Mouse (Mus musculus) kidney, postnatal 0 days (tissue): ENCODE data around the gene Olfr520. TPM values are rescaled to one million over a fixed set of nuclear protein-coding genes. Genes with fewer than 3 reads are reported as not detected.

Source experiments
- ATAC-seq: fragments of 200-750 bp; cut with Nextera tagmentation; replicated peaks from 2 replicates; pipeline ENCODE4 v1.8.0; 2017; ENCODE audit warnings: low read depth, moderate number of reproducible peaks, moderate TSS enrichment, moderate library complexity; ENCODE audit not compliant: low FRiP score
- DNase-seq: peaks from one replicate; pipeline ENCODE4 v3.0.0-alpha.2; 2016; ENCODE audit warnings: low spot score
- H3K27ac ChIP-seq: fragments of 300-500 bp; sonication (generic); 2 replicates; pipeline ENCODE4 v1.5.1; 2014; ENCODE audit warnings: mild to moderate bottlenecking
- H3K27me3 ChIP-seq: fragments of 300-500 bp; sonication (generic); 2 replicates; pipeline ENCODE4 v1.6.1; 2014; ENCODE audit warnings: low read length, mixed read lengths; ENCODE audit not compliant: insufficient read depth
- H3K36me3 ChIP-seq: fragments of 300-500 bp; sonication (generic); 2 replicates; pipeline ENCODE4 v1.6.1; 2014; ENCODE audit warnings: low read length, mixed read lengths; ENCODE audit not compliant: insufficient read depth
- H3K4me1 ChIP-seq: fragments of 300-500 bp; sonication (generic); replicated peaks from 2 replicates; pipeline ENCODE4 v1.6.1; 2014; ENCODE audit warnings: antibody characterized with exemption, low read length, mixed read lengths; ENCODE audit not compliant: insufficient read depth
- H3K4me2 ChIP-seq: fragments of 300-500 bp; sonication (generic); 2 replicates; pipeline ENCODE4 v1.6.1; 2014; ENCODE audit warnings: mild to moderate bottlenecking, low read length, moderate library complexity, mixed read lengths
- H3K4me3 ChIP-seq: fragments of 300-500 bp; sonication (generic); replicated peaks from 2 replicates; pipeline ENCODE4 v1.5.1; 2014; ENCODE audit warnings: low read depth, low read length
- H3K9ac ChIP-seq: fragments of 300-500 bp; sonication (generic); 2 replicates; pipeline ENCODE4 v1.6.1; 2014; ENCODE audit warnings: low read depth, low read length
- H3K9me3 ChIP-seq: fragments of 300-500 bp; sonication (generic); replicated peaks from 2 replicates; pipeline ENCODE4 v1.6.1; 2016; ENCODE audit warnings: low read length, inconsistent platforms, mixed read lengths
- CTCF ChIP-seq: IDR thresholded peaks from 2 replicates; pipeline ENCODE4 v1.5.1; 2016; ENCODE audit warnings: antibody characterized with exemption, low read depth, mild to moderate bottlenecking, moderate library complexity
- WGBS: fragments of 180-500 bp; shearing (Covaris S2); extraction: QIAGEN DNeasy Blood & Tissue Kit; methylation state at CpG from one replicate; pipeline ENCODE4 v1.1.7; 2014; 5-methylcytosine and 5-hydroxymethylcytosine counted together
- polyA plus RNA-seq: library from polyadenylated mRNA; unstranded; fragments of >200 nt; fragmentation: Nextera tagmentation; extraction: Ambion mirVana; gene quantifications from 2 replicates; pipeline ENCODE4 v1.2.1, GENCODE M21; 2015

Olfr520 gene
- polyA plus RNA-seq, 1 experiment from 2014 or later = not detected

DNA sequence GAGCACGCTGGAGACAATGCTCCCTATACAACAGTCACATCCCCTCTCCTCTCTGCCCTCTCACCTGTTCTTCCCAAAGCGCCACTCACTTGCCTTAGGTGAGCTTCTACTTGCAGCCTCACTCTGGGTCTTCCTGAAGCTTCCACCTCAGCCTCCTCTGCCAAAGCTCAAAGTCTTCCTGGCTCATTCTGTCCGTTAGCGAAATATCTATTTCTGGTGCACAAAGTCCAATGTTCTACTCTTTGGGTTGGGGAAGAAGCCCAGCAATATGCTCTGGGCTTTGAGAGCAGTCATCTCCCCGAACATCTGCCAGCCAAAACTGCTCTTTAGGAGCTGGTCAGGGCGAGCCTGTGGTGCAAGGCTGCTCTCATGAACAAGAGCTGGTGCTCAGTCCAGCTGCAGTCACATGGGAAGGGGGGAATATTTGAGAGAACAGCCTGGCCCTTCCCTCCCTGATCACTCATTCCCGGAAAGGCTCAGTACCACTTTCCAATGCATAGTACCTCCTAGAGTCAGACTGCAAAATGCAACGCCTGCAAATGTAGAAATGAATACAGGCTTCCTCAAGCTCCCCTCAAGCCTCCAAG lies 34.5 kb upstream of the Olfr520 start:
- H3K27ac ChIP-seq = no peak overlapping the region
- no peak overlapping the region for H3K4me3 ChIP-seq
- H3K9ac ChIP-seq = no peak overlapping the region
- DNase-seq (no peak), ATAC-seq (no peak)
- H3K36me3 ChIP-seq = no peaks in the 10 kb centered on the region
- H3K4me2 ChIP-seq = no peak overlapping the region
- H3K27me3 ChIP-seq = no peaks in the 10 kb centered on the region
- WGBS = 86% methylated on average over 8 of the region's 8 CpGs
- no peaks in the 10 kb centered on the region for H3K4me1 ChIP-seq
- no peaks in the 10 kb centered on the region for H3K9me3 ChIP-seq
- no peak for TF ChIP-seq CTCF

DNA sequence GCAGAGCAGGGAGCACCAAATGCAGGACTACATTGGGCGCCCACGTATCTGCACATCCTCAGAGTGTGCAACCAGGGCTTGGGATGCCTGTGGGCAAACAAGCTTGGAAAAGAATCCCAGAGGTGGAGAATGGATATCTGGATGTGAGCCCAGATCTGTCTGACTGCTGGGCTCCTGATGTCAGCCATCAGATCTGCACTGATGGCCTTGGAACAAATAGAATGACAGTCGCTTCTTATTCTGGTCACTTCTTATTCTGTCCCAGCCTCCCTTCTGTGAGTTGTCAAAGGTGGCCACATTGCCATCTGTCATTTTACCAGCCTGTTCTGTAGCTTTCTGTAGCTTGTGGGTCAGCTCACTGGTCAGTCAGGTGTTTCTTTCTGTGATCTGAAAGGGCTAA lies 31.5 kb upstream of the Olfr520 start:
- DNase-seq = no peak
- H3K9ac ChIP-seq = no peak overlapping the region
- 90% methylated on average over 3 of the region's 3 CpGs for WGBS
- no peaks in the 10 kb centered on the region for H3K27me3 ChIP-seq
- ATAC-seq = no peak
- H3K4me3 ChIP-seq = no peak overlapping the region
- no peak for TF ChIP-seq CTCF
- no peaks in the 10 kb centered on the region for H3K4me1 ChIP-seq
- no peak overlapping the region for H3K4me2 ChIP-seq
- H3K9me3 ChIP-seq = no peaks in the 10 kb centered on the region
- peak overlapping the region; percentile 70; the same call in 1 of the 2 replicates for H3K27ac ChIP-seq
- H3K36me3 ChIP-seq = no peaks in the 10 kb centered on the region

- ATAC-seq = no peak
- Histone ChIP-seq H3K4me1 (no peaks in the 10 kb centered on the region), H3K4me2 (no peak overlapping the region), H3K9ac (no peak overlapping the region), H3K36me3 (no peaks in the 10 kb centered on the region), H3K9me3 (no peaks in the 10 kb centered on the region), H3K27me3 (no peaks in the 10 kb centered on the region), H3K4me3 (no peak overlapping the region), H3K27ac (peak overlapping the region; percentile 70; the same call in 1 of the 2 replicates)
- DNase-seq = peak; percentile 48
- 34% methylated on average over 3 of the region's 3 CpGs for WGBS
- TF ChIP-seq CTCF = no peak
These were observed 31.0 kb upstream of the Olfr520 start for GRCm38 (mm10) chr7:99699106-99699505.

GRCm38 (mm10) chr7:99699709-99700151 lies 30.3 kb upstream of the Olfr520 start:
- Histone ChIP-seq H3K4me2 (no peak overlapping the region), H3K9me3 (no peaks in the 10 kb centered on the region), H3K4me1 (no peaks in the 10 kb centered on the region), H3K27me3 (no peaks in the 10 kb centered on the region), H3K4me3 (no peak overlapping the region), H3K27ac (peak overlapping the region; percentile 70), H3K36me3 (no peaks in the 10 kb centered on the region), H3K9ac (no peak overlapping the region)
- ATAC-seq (no peak), DNase-seq (peak; percentile 78)
- TF ChIP-seq CTCF = no peak
- WGBS = 52% methylated on average over 3 of the region's 3 CpGs

- no peak for ATAC-seq
- H3K36me3 ChIP-seq = no peaks in the 10 kb centered on the region
- H3K4me2 ChIP-seq = no peak overlapping the region
- no peaks in the 10 kb centered on the region for H3K27me3 ChIP-seq
- H3K4me1 ChIP-seq = no peaks in the 10 kb centered on the region
- no peaks in the 10 kb centered on the region for H3K9me3 ChIP-seq
- no peak overlapping the region for H3K27ac ChIP-seq
- no peak for TF ChIP-seq CTCF
- H3K4me3 ChIP-seq = no peak overlapping the region
- WGBS = 80% methylated on average over 4 of the region's 4 CpGs
- DNase-seq = no peak
- H3K9ac ChIP-seq = no peak overlapping the region
These were observed 29.4 kb upstream of the Olfr520 start for GRCm38 (mm10) chr7:99700641-99701040.

DNA sequence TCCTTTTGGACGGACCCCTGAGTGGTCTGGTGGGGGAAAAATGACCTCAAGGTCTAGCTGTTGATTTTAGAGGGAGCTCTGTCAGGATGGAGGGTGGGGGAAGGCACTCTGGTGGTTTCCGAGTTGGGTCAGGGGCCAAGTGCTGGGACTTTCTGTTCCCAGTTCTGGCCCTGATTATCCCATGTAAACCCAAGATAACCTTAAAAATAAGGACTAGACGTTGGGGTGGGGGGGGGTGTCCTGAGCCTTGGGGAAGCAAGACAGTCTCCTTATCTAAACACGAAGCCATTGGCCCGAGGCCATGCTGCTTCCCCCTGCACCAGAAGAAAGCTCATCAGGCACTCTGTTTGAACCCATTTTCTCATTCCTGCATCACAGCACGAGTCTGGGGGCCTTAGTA lies 27.9 kb upstream of the Olfr520 start:
- Histone ChIP-seq H3K9me3 (no peaks in the 10 kb centered on the region), H3K27ac (no peak overlapping the region), H3K4me3 (no peak overlapping the region), H3K4me2 (no peak overlapping the region), H3K4me1 (0 out of 2 replicates have a peak, but pooled peaks cover 3% of the 10 kb centered on the region), H3K27me3 (no peaks in the 10 kb centered on the region), H3K9ac (no peak overlapping the region), H3K36me3 (no peaks in the 10 kb centered on the region)
- 35% methylated on average over 6 of the region's 6 CpGs for WGBS
- TF ChIP-seq CTCF = no peak
- no peak for ATAC-seq
- peak; percentile 54 for DNase-seq
